Mouse (Mus musculus): Measurements from ENCODE around the gene 4933407L21Rik.
"Not testable (repeated sequence)": the region's sequence is repeated elsewhere in the genome, so short reads cannot be mapped to it uniquely, and the experiment has no call there.

The 4933407L21Rik gene

GRCm38 (mm10) chr1:85960873-85961272 is 32.6 kb downstream of the 4933407L21Rik start, which contains the start of gene Gpr55:
TSS of gene Gpr55 (minus strand) at chr1:85961007.
- peak; percentile 4 for DNase-seq

GRCm38 (mm10) chr1:85962081-85962480 is 33.8 kb downstream of the 4933407L21Rik start:
- DNase-seq: no peak

- DNase-seq: no peak
Observed at GRCm38 (mm10) chr1:85965856-85966255, 37.6 kb downstream of the 4933407L21Rik start.

- DNase-seq: no peak
Observed at GRCm38 (mm10) chr1:85969081-85969480, 40.8 kb downstream of the 4933407L21Rik start.

- no peak for DNase-seq
Observed at GRCm38 (mm10) chr1:85969519-85969918, 41.2 kb downstream of the 4933407L21Rik start.

GRCm38 (mm10) chr1:85971070-85971469 is 42.8 kb downstream of the 4933407L21Rik start:
- no peak for DNase-seq

- no peak for DNase-seq
Observed at GRCm38 (mm10) chr1:85972341-85972740, 44.1 kb downstream of the 4933407L21Rik start.

- no peak for DNase-seq
Observed at GRCm38 (mm10) chr1:85973468-85973877, 45.2 kb downstream of the 4933407L21Rik start.

GRCm38 (mm10) chr1:85977709-85978108 is 49.4 kb downstream of the 4933407L21Rik start:
- DNase-seq: no peak

GRCm38 (mm10) chr1:85981738-85982357 is 53.6 kb downstream of the 4933407L21Rik start:
- DNase-seq: peak; percentile 8

- no peak for DNase-seq
Observed at GRCm38 (mm10) chr1:85985784-85986183, 57.5 kb downstream of the 4933407L21Rik start.

- DNase-seq: no peak
Observed at GRCm38 (mm10) chr1:85988351-85988750, 60.1 kb downstream of the 4933407L21Rik start.

- DNase-seq: not testable (repeated sequence)
Observed at GRCm38 (mm10) chr1:85988882-85989281, 60.6 kb downstream of the 4933407L21Rik start.

Data from lung, postnatal 14 days (tissue).